Mouse (Mus musculus) ovary, postnatal 10 days (tissue): Measurements from ENCODE around the gene Smdt1.
"Not testable (repeated sequence)": the region's sequence is repeated elsewhere in the genome, so short reads cannot be mapped to it uniquely, and the experiment has no call there.

Experiments
- DNase-seq: peaks from one replicate; pipeline ENCODE4 v3.0.0; 2022; ENCODE audit warnings: low spot score

The Smdt1 gene

GRCm38 (mm10) chr15:82343368-82344287 is 4.9 kb downstream of the Smdt1 start:
- DNase-seq, result no peak

GRCm38 (mm10) chr15:82344971-82345370 is 6.2 kb downstream of the Smdt1 start:
- DNase-seq, result no peak

- peak; percentile 94 for DNase-seq
These were observed 7.2 kb downstream of the Smdt1 start for GRCm38 (mm10) chr15:82345820-82346470.

GRCm38 (mm10) chr15:82346580-82347302 is 8.0 kb downstream of the Smdt1 start:
- DNase-seq, result no peak

- no peak for DNase-seq
These were observed 8.5 kb downstream of the Smdt1 start for GRCm38 (mm10) chr15:82347303-82347676.

GRCm38 (mm10) chr15:82347852-82348251 is 9.1 kb downstream of the Smdt1 start:
- DNase-seq, result no peak

- no peak for DNase-seq
These were observed 9.7 kb downstream of the Smdt1 start for GRCm38 (mm10) chr15:82348258-82348998.

- DNase-seq, result no peak
These were observed 10.2 kb downstream of the Smdt1 start for GRCm38 (mm10) chr15:82348999-82349341.

- DNase-seq, result no peak
These were observed 11.6 kb downstream of the Smdt1 start for GRCm38 (mm10) chr15:82350349-82350748.

- DNase-seq, result no peak
These were observed 12.7 kb downstream of the Smdt1 start for GRCm38 (mm10) chr15:82351480-82351879.

GRCm38 (mm10) chr15:82353078-82353744 is 14.5 kb downstream of the Smdt1 start:
- DNase-seq, result no peak

- no peak for DNase-seq
These were observed 15.0 kb downstream of the Smdt1 start for GRCm38 (mm10) chr15:82353745-82354113.

- peak; percentile 78 for DNase-seq
These were observed 15.6 kb downstream of the Smdt1 start, which contains the start of gene Ndufa6 for GRCm38 (mm10) chr15:82354126-82354945. Gene Ndufa6, minus strand, starts transcription at chr15:82354322.

GRCm38 (mm10) chr15:82358431-82359260 is 19.9 kb downstream of the Smdt1 start:
- no peak for DNase-seq

- DNase-seq, result no peak
These were observed 22.8 kb downstream of the Smdt1 start for GRCm38 (mm10) chr15:82361459-82362018.

GRCm38 (mm10) chr15:82362234-82362633 is 23.5 kb downstream of the Smdt1 start:
- DNase-seq, result no peak

GRCm38 (mm10) chr15:82363801-82364200 is 25.0 kb downstream of the Smdt1 start:
- not testable (repeated sequence) for DNase-seq

GRCm38 (mm10) chr15:82364561-82364960 is 25.8 kb downstream of the Smdt1 start:
- DNase-seq, result not testable (repeated sequence)

- no peak for DNase-seq
These were observed 29.4 kb downstream of the Smdt1 start for GRCm38 (mm10) chr15:82368146-82368545.
